Mouse (Mus musculus) olfactory bulb, adult 2 months (tissue): ENCODE results near the gene Gnai2.

Source experiments
- CTCF ChIP-seq: fragments of 200-500 bp; IDR thresholded peaks from 2 replicates; pipeline ENCODE4 v1.5.1; 2012; ENCODE audit warnings: low read depth, mild to moderate bottlenecking, low read length, moderate library complexity; ENCODE audit not compliant: insufficient read depth
- POLR2A ChIP-seq: fragments of 200-500 bp; IDR thresholded peaks from 2 replicates; pipeline ENCODE4 v1.6.1; 2012; ENCODE audit warnings: mild to moderate bottlenecking, low read depth, low read length, moderate library complexity; ENCODE audit not compliant: insufficient read depth

DNA sequence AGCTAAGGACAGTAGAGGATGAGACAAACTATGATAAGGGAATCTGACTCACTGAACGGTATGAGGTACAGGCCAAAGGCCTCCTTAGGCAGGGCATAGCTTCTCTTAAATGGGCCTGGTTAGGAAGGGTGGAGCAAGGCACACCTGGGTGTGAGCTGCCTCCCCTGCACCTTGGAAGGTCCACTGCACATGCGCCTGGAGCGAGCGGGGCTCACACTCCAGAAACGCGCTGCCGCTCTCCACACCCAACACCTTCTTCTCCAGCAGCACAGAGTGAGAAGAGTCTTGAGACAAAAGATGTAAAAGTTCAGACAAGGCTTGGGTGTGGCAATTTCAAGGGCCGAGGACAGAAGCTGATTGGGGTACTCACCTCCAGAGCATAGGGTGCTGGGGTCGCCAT is 35.7 kb downstream of the Gnai2 start:
- no peak for TF ChIP-seq CTCF
- no peak for TF ChIP-seq POLR2A
